Mouse (Mus musculus) liver, adult 2 months (tissue): ENCODE measurements around the gene Slc50a1. TPM values are rescaled to one million over a fixed set of nuclear protein-coding genes. Genes with fewer than 3 reads are reported as not detected.
A peak's percentile ranks its signal among the peaks of the same experiment; 100 is the strongest.

ENCODE experiments used
- DNase-seq: peaks from one replicate; pipeline ENCODE4 v3.0.0-alpha.2; 2011; ENCODE audit warnings: low read depth, low spot score; ENCODE audit errors: extremely low read depth
- H3K27ac ChIP-seq: fragments of 200-500 bp; replicated peaks from 2 replicates; pipeline ENCODE4 v1.5.1; 2012; ENCODE audit warnings: low read depth, mild to moderate bottlenecking, control low read depth, inconsistent platforms, low read length; ENCODE audit not compliant: insufficient read depth
- H3K27me3 ChIP-seq: fragments of 200-500 bp; 2 replicates; pipeline ENCODE4 v1.6.1; 2012; ENCODE audit warnings: mild to moderate bottlenecking, moderate library complexity, low read length, inconsistent platforms; ENCODE audit not compliant: control insufficient read depth, insufficient read depth
- H3K36me3 ChIP-seq: fragments of 200-500 bp; 2 replicates; pipeline ENCODE4 v1.6.1; 2012; ENCODE audit warnings: low read length, inconsistent platforms; ENCODE audit not compliant: control insufficient read depth, insufficient read depth
- H3K4me1 ChIP-seq: fragments of 200-500 bp; 2 replicates; pipeline ENCODE4 v1.6.1; 2011; ENCODE audit warnings: low read length; ENCODE audit not compliant: control insufficient read depth, insufficient read depth
- H3K4me3 ChIP-seq: fragments of 200-500 bp; 2 replicates; pipeline ENCODE4 v1.5.1; 2011; ENCODE audit warnings: low read depth, mild to moderate bottlenecking, control low read depth, low read length, moderate library complexity; ENCODE audit not compliant: insufficient read depth
- H3K79me2 ChIP-seq: fragments of 200-500 bp; 2 replicates; pipeline ENCODE4 v1.6.1; 2012; ENCODE audit warnings: inconsistent platforms, mild to moderate bottlenecking, low read length, moderate library complexity; ENCODE audit not compliant: control insufficient read depth, insufficient read depth
- H3K9ac ChIP-seq: fragments of 200-500 bp; 2 replicates; pipeline ENCODE4 v1.6.1; 2012; ENCODE audit warnings: low read depth, mild to moderate bottlenecking, control low read depth, inconsistent platforms, low read length
- CTCF ChIP-seq: fragments of 200-500 bp; IDR thresholded peaks from 2 replicates; pipeline ENCODE4 v1.5.1; 2011; ENCODE audit warnings: low read depth, low read length, control low read depth
- POLR2A ChIP-seq: fragments of 200-500 bp; IDR thresholded peaks from 2 replicates; pipeline ENCODE4 v1.6.1; 2011; ENCODE audit warnings: low read length, control low read depth; ENCODE audit not compliant: insufficient read depth; ENCODE audit errors: extremely low read depth
- WGBS: fragments of 180-500 bp; shearing (Covaris S2); methylation state at CpG from one replicate; pipeline ENCODE4 v1.1.7; 2018; 5-methylcytosine and 5-hydroxymethylcytosine counted together
- polyA plus RNA-seq: library from polyadenylated mRNA; depleted of rRNA; stranded (reverse); fragments of >200 nt; gene quantifications from 2 replicates; pipeline ENCODE4 v1.2.3, GENCODE M21; 2012
- total RNA-seq: library from RNA; depleted of rRNA; stranded (reverse); fragments of >200 nt; gene quantifications from 2 replicates; pipeline ENCODE4 v1.2.3, GENCODE M21; 2014

Gene Slc50a1
- total and polyA plus RNA-seq, 2 experiments = 7.0 to 36.3 TPM

GRCm38 (mm10) chr3:89254994-89255393, 15.4 kb downstream of the Slc50a1 start:
- Histone ChIP-seq H3K9ac (no peak overlapping the region), H3K27me3 (no peaks in the 10 kb centered on the region), H3K4me3 (no peak overlapping the region), H3K4me1 (peaks cover 7% of the 10 kb centered on the region; the same call in 1 of the 2 replicates), H3K79me2 (no peaks in the 10 kb centered on the region), H3K36me3 (no peaks in the 10 kb centered on the region), H3K27ac (no peak overlapping the region)
- DNase-seq = no peak
- 92% methylated on average over 5 of the region's 5 CpGs for WGBS
- no peak for TF ChIP-seq CTCF
- TF ChIP-seq POLR2A = no peak

GRCm38 (mm10) chr3:89251365-89251895, 18.9 kb downstream of the Slc50a1 start:
- Histone ChIP-seq H3K9ac (no peak overlapping the region), H3K79me2 (no peaks in the 10 kb centered on the region), H3K27ac (no peak overlapping the region), H3K4me3 (no peak overlapping the region), H3K36me3 (no peaks in the 10 kb centered on the region), H3K4me1 (peaks cover 13% of the 10 kb centered on the region), H3K27me3 (no peaks in the 10 kb centered on the region)
- TF ChIP-seq CTCF = no peak
- no peak for TF ChIP-seq POLR2A
- 16% methylated on average over 17 of the region's 17 CpGs for WGBS
- no peak for DNase-seq

GRCm38 (mm10) chr3:89250435-89251040, 19.8 kb downstream of the Slc50a1 start:
- H3K4me1 ChIP-seq = peaks cover 13% of the 10 kb centered on the region

GRCm38 (mm10) chr3:89247466-89247865, 22.9 kb downstream of the Slc50a1 start:
- Histone ChIP-seq H3K9ac (no peak overlapping the region), H3K36me3 (no peaks in the 10 kb centered on the region), H3K4me3 (no peak overlapping the region), H3K79me2 (no peaks in the 10 kb centered on the region), H3K27me3 (no peaks in the 10 kb centered on the region), H3K27ac (no peak overlapping the region), H3K4me1 (peaks cover 15% of the 10 kb centered on the region)
- DNase-seq = no peak
- 80% methylated on average over 4 of the region's 4 CpGs for WGBS
- TF ChIP-seq POLR2A (no peak), CTCF (no peak)

More at GRCm38 (mm10) chr3:89250435-89251040, 19.8 kb downstream of the Slc50a1 start:
- 22% methylated on average over 7 of the region's 7 CpGs for WGBS
- TF ChIP-seq CTCF (peak; percentile 90), POLR2A (no peak)
- Histone ChIP-seq H3K27ac (no peak overlapping the region), H3K4me3 (no peak overlapping the region), H3K9ac (no peak overlapping the region), H3K79me2 (no peaks in the 10 kb centered on the region), H3K36me3 (no peaks in the 10 kb centered on the region), H3K27me3 (no peaks in the 10 kb centered on the region)
- peak; percentile 64 for DNase-seq

- 0 out of 2 replicates have a peak, but pooled peaks have one; percentile 25 for TF ChIP-seq POLR2A
- TF ChIP-seq CTCF = peak; percentile 95
- WGBS = under 1% methylated on average over 42 of the region's 42 CpGs
- Histone ChIP-seq H3K4me1 (peaks cover 19% of the 10 kb centered on the region), H3K27me3 (no peaks in the 10 kb centered on the region), H3K9ac (peak within 1 kb of the TSS; percentile 82), H3K36me3 (no peaks in the 10 kb centered on the region), H3K4me3 (peak within 1 kb of the TSS; percentile 74), H3K27ac (peak within 1 kb of the TSS; percentile 75), H3K79me2 (no peaks in the 10 kb centered on the region)
- DNase-seq = peak; percentile 73
These were observed 23.9 kb downstream of the Slc50a1 start, which contains the start of gene Trim46 for GRCm38 (mm10) chr3:89246261-89247100. Trim46 (minus strand) TSS chr3:89246309.
